ENCODE assay signal across 9 mouse cellular contexts in the genomic region with DNA sequence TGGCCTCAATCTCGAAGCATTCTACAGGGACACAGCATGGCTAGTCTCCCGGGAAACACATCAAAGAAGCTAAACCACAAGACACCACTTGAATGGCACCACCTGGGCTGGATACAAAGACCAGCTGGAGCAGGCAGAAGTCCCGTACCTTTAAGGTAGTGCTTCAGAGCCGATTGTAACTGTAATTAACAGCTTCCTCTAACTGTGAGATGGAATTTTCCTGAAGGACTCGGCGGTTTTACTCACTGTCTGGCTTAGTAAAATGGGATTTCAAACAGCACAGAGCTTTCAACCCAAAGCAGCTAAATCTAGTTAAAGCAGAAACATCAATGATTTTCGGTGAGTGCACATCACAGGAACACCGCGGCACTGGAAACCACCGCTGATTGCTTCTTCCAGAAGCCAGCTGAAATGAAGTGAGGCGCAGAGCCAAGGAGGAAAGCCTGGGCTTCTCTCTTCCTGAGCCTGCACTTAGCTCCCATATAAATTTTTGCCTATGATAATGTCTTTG.
DNase-seq lines count a peak whose midpoint lies in the region; ATAC-seq and TF ChIP-seq lines count a peak whose summit lies in the region.
"Had no signal": no experiment of that assay in that cellular context is flagged by ENCODE, and none has a peak within 500 bp of the region (broad histone marks: within the 10 kb centered on the region; RNA-seq: fewer than 3 reads in every experiment).

No protein-coding gene starts in this region.

- H3K4me3 ChIP-seq in heart, embryonic 14.5 days (ENCODE audit: control insufficient read depth in 1 of 2, insufficient read depth in 1 of 2, low read depth in 1 of 2, low read length in 2 of 2) = no peak overlapping the region
- H3K4me3 ChIP-seq in forebrain, embryonic 13.5 days = peak overlapping the region; percentile 19
- H3K4me3 ChIP-seq: liver, embryonic 15.5 days had no signal

- no peaks in the 10 kb centered on the region for H3K9me3 ChIP-seq in heart, embryonic 14.5 days (ENCODE audit: control insufficient read depth, low read length)
- no peaks in the 10 kb centered on the region for H3K9me3 ChIP-seq in forebrain, embryonic 13.5 days (replicated peaks)
- H3K9me3 ChIP-seq: liver, embryonic 15.5 days had no signal

- 27% methylated on average over 11 of the region's 11 CpGs for WGBS in heart, embryonic 14.5 days
- WGBS in forebrain, embryonic 13.5 days = 15% methylated on average over 11 of the region's 11 CpGs

- H3K4me1 ChIP-seq in heart, embryonic 14.5 days (ENCODE audit: control insufficient read depth in 2 of 2, insufficient read depth in 2 of 2, low read length in 2 of 2) = no peaks in the 10 kb centered on the region
- H3K4me1 ChIP-seq in forebrain, embryonic 13.5 days = peaks cover 18% of the 10 kb centered on the region
- H3K4me1 ChIP-seq: liver, embryonic 15.5 days had no signal

- H3K27ac ChIP-seq in heart, embryonic 14.5 days (replicated peaks in 1 of 2; ENCODE audit: control insufficient read depth in 1 of 2, insufficient read depth in 1 of 2, low read depth in 2 of 2, low read length in 2 of 2) = no peak overlapping the region
- H3K27ac ChIP-seq in forebrain, embryonic 13.5 days = peak overlapping the region; percentile 57
- H3K27ac ChIP-seq: liver, embryonic 15.5 days had no signal

- no peak for ATAC-seq in heart, embryonic 14.5 days (ENCODE audit: insufficient number of reproducible peaks, insufficient read depth, low FRiP score, low read depth)
- peak; percentile 77 for ATAC-seq in forebrain, embryonic 13.5 days

- no peak overlapping the region for H3K9ac ChIP-seq in heart, embryonic 14.5 days (ENCODE audit: low read length)
- H3K9ac ChIP-seq in forebrain, embryonic 13.5 days = no peak overlapping the region
- H3K9ac ChIP-seq: liver, embryonic 15.5 days had no signal

- peak overlapping the region; percentile 21; the same call in 1 of the 2 replicates for H3K4me2 ChIP-seq in heart, embryonic 14.5 days (ENCODE audit: low read length)
- peak overlapping the region; percentile 52 for H3K4me2 ChIP-seq in forebrain, embryonic 13.5 days
- H3K4me2 ChIP-seq: liver, embryonic 15.5 days had no signal

- no peak for TF ChIP-seq CTCF in brain, embryonic 14.5 days (IDR thresholded peaks at IDR 0.05; ENCODE audit: borderline replicate concordance, extremely low read depth, insufficient read depth, insufficient read length)

- no peaks in the 10 kb centered on the region for H3K27me3 ChIP-seq in heart, embryonic 14.5 days (ENCODE audit: control insufficient read depth, insufficient read depth, low read length)
- no peaks in the 10 kb centered on the region for H3K27me3 ChIP-seq in forebrain, embryonic 13.5 days
- H3K27me3 ChIP-seq: liver, embryonic 15.5 days had no signal

- TF ChIP-seq POLR2A in brain, embryonic 14.5 days (IDR thresholded peaks at IDR 0.05; ENCODE audit: borderline replicate concordance, extremely low read depth, insufficient read depth, insufficient read length, poor library complexity, severe bottlenecking) = no peak

- no peak for DNase-seq in heart, adult 18-20 months
- DNase-seq in brain, embryonic 14.5 days (ENCODE audit: low read depth) = peak; percentile 87
- peak; percentile 3 for DNase-seq in mesoderm, embryonic 11.5 days (ENCODE audit: low read depth, low spot score)
- DNase-seq in adrenal gland, adult (ENCODE audit: inconsistent age in 2 of 2, low spot score in 1 of 2) = no peak
- no peak for DNase-seq in spleen, adult 12 weeks (ENCODE audit: low spot score)
- DNase-seq in MN1 (ENCODE audit: low spot score) = no peak

- H3K36me3 ChIP-seq in heart, embryonic 14.5 days (ENCODE audit: control insufficient read depth, insufficient read depth, low read length) = no peaks in the 10 kb centered on the region
- no peaks in the 10 kb centered on the region for H3K36me3 ChIP-seq in forebrain, embryonic 13.5 days (ENCODE audit: poor library complexity, severe bottlenecking)
- H3K36me3 ChIP-seq: liver, embryonic 15.5 days had no signal

Comparison
In these comparisons a context has a peak if more than half of its experiments do, and no peak if none do; other contexts are left out.
1. DNase-seq: peak in brain, embryonic 14.5 days (single experiment) and mesoderm, embryonic 11.5 days (single experiment); none in heart, adult 18-20 months (0 of 2), adrenal gland, adult (0 of 2), spleen, adult 12 weeks (single experiment) and MN1 (single experiment).